Mouse (Mus musculus): ENCODE measurements around the gene Myoc. TPM values are rescaled to one million over a fixed set of nuclear protein-coding genes. Genes with fewer than 3 reads are reported as not detected.
"Not testable (repeated sequence)": the region's sequence is repeated elsewhere in the genome, so short reads cannot be mapped to it uniquely, and the experiment has no call there.

Myoc gene
- total RNA-seq (2021): 1 to 10 TPM in 1 of 2 experiments, under 1 TPM in 1; 0.71 to 1.3 TPM
- long read RNA-seq, experiment 1, partial matches to known transcripts: 0 of 2 reads
- long read RNA-seq, experiment 1, other reads (novel, unspliced or antisense): 0 of 2 reads
- long read RNA-seq, experiment 2, partial matches to known transcripts: 0 of 2 reads
- long read RNA-seq, experiment 2, other reads (novel, unspliced or antisense): 0 of 2 reads

- DNase-seq: peak; percentile 22 to 33
- intact Hi-C loops (cut with DNase I): no loop called here
Observed at GRCm38 (mm10) chr1:162639051-162639750, at the start of gene Myoc. Myoc (plus strand) TSS chr1:162639155.

- DNase-seq: no peak
- intact Hi-C loops (cut with DNase I): no loop called here
Observed at GRCm38 (mm10) chr1:162589443-162589842, 49.5 kb upstream of the Myoc start.

DNA sequence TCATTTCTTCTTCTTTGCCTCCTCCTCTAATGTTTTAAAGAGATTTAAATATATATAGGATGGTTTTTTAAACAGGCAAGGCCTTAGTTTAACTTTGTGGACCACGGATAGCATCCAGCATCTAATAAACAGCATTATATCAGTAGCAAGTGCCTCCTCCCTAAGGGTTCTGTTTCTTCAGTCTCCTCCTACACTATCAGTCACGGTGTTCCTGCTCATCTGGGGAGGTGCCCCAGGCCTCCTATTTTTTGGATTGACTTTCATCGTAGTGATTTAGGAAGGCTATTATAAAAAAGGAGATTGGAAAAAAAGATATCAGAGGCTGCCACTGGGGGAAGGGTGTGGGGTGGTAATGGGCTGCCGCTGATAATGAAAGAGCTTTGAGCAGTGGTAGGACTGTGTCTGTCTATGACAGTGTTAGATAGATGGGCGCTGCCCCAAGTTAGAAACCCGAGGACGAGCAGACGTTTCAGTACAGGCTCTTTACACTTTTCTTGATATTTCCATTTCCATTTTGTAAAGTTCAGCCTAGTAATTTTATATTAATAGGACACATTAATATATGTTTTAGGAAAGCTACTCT is 48.4 kb upstream of the Myoc start:
- intact Hi-C loops (cut with DNase I): no loop called here

GRCm38 (mm10) chr1:162597379-162598102 is 41.4 kb upstream of the Myoc start:
- no peak for DNase-seq
- intact Hi-C loops (cut with DNase I): no loop called here

More for the DNA sequence above, 48.4 kb upstream of the Myoc start:
- no peak for DNase-seq

DNA sequence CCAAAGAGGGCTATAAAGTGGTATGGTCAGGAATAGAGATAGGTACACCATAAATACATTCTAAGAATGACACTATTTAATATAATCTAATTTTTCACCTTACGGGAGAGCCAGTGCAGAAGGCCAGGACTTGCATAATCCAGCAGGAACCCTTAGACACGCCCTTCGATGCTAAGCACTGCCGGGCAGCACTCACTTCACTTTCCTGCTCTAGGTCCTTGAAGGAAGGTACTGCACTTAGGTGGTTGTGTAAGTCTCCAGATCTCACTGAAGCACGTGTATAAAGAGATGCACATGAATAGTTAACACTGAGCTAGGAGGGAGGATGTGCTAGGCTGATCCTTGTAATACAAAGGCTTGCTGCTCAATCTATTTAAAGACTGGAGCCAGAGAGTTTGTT is 39.3 kb upstream of the Myoc start:
- intact Hi-C loops (cut with DNase I): no loop called here
- DNase-seq: no peak

DNA sequence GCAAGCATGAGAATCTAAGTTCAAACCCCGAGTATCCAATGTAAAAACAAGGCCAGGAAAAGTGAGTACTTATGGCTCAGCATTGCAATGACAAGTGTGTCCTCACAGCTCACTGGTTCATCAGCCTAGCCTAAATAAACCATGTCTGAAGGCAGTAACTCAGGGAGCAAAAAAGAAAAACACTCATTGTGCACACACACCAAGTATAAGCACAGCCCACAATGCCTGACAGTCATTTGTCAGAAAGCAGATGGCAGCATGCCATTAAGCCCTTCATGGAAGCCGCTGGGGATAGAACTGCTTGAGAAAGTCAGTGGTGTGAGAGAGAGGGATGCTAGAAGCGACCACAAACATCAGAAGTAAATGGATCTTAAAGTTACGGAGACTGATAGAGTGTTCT is 37.7 kb upstream of the Myoc start:
- no peak for DNase-seq
- intact Hi-C loops (cut with DNase I): no loop called here

DNA sequence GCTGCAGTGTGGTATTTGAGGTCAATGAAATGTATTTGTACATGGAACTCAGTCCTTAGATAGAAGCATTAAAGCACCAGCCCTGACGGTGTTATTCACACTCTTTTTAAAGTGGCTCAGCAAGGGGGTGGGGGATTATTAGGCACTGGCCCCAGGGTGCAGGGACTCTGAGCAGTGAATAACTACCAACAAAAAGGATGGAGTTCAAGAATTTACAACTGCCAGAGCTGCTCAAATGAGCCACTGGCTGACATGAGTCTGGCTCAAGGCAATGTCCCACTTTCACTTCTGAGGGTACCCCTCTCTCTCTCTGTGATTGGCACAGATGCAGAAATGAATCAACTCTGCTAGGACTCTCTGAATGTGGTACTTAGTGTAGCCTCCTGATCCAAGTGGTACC is 30.8 kb upstream of the Myoc start:
- intact Hi-C loops (cut with DNase I): no loop called here
- DNase-seq: no peak

DNA sequence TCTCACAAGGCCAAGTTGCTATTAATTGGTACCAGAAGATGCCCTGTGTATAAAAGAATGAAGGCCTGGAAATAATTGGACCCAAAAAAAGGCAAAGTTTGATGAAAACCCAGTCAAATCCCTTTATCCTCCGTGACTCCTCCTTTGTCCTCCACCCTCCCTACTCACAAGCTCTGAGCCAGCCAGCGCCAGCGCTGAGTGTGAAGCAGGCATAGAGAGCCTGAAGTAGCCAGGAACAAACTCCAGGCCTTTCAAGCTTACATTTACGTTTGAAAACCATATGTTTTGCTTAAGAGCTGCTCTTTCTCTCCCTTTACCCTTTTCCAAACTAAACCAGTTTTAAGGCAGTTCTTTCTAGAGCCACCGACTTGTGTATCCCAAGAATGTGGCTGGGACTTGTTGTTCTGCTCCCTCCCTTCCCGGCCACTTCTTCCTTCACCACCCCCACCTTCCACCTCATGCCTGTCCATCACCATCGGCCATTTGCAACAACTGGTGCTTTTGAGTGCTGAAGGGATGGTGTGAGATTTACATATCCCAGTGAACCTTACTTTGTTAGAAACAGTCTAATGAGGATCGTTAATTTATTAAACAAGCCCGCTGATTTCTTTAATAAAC is 29.2 kb upstream of the Myoc start:
- intact Hi-C loops (cut with DNase I): no loop called here
- DNase-seq: no peak

DNA sequence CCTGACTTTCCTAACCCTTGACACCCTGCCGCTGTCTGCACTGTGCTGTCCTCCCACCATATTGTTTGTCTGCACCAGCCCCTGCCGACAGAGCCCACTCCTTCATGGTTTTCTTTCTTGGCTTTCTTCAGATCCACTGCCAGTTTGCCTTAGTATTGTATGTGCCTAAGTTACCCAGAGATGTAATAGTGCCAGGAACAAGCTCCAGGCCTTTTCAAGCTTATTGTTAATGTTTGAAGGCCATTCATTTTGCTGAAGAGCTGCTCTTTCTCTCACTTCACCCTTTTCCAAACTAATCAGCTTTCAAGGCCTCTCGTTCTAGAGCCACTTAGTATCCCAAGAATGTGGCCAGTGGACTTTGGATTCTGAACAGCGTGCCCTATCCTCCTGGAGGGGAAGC is 27.8 kb upstream of the Myoc start:
- intact Hi-C loops (cut with DNase I): no loop called here
- no peak for DNase-seq

DNA sequence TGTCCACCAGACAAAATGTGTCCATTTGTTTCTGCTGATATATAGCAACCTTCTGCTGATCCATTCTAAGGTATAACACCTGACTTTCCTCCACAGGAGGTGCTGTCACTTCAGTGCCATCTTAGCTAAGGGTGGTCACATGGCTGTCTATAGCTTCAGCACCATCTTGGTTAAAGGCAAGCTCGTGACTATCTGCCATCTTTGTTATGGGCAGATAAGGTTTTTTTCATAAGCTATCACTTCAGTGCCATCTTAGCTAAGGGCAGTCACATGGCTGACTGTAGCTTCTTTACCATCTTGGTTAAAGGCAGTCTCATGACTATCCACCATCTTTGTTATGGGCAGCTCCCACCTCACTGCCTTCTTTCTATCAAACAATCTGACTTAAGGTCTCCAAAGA is 23.4 kb upstream of the Myoc start:
- intact Hi-C loops (cut with DNase I): no loop called here
- no peak for DNase-seq

- intact Hi-C loops (cut with DNase I): no loop called here
- DNase-seq: no peak
Observed at GRCm38 (mm10) chr1:162620487-162620886, 18.5 kb upstream of the Myoc start.

DNA sequence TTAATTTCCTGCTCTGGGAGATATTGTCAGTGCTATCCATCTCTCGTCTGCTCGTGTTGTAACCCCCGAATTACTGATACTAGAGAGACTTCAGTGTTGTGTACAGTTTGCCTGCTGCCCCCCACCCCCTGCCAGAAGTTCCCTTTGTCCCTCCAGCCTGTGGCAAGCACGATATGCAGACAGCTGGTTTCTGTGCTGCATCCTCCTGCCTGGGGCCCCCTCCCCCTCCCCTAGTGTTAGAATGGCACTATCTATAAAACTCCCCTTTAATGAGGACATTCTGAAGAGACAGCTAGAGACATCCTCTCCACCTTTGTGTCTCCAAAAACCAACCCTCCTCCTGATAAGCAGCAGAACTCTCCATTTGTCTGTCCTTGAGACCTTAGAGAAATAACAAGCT is 15.1 kb upstream of the Myoc start:
- intact Hi-C loops (cut with DNase I): no loop called here

GRCm38 (mm10) chr1:162625229-162625628 is 13.7 kb upstream of the Myoc start:
- no peak for DNase-seq
- intact Hi-C loops (cut with DNase I): no loop called here

More for the DNA sequence above, 15.1 kb upstream of the Myoc start:
- DNase-seq: no peak

GRCm38 (mm10) chr1:162627821-162628220 is 11.1 kb upstream of the Myoc start:
- DNase-seq; intact Hi-C loops (cut with DNase I): not testable (repeated sequence)

- intact Hi-C loops (cut with DNase I); DNase-seq: not testable (repeated sequence)
Observed at GRCm38 (mm10) chr1:162628326-162628725, 10.6 kb upstream of the Myoc start.

- intact Hi-C loops (cut with DNase I): not testable (repeated sequence)
- DNase-seq: peak; percentile 29 to 40
Observed at GRCm38 (mm10) chr1:162635291-162635931, 3.5 kb upstream of the Myoc start.

- intact Hi-C loops (cut with DNase I): no loop called here
- DNase-seq: no peak
Observed at GRCm38 (mm10) chr1:162636516-162636915, 2.4 kb upstream of the Myoc start.

DNA sequence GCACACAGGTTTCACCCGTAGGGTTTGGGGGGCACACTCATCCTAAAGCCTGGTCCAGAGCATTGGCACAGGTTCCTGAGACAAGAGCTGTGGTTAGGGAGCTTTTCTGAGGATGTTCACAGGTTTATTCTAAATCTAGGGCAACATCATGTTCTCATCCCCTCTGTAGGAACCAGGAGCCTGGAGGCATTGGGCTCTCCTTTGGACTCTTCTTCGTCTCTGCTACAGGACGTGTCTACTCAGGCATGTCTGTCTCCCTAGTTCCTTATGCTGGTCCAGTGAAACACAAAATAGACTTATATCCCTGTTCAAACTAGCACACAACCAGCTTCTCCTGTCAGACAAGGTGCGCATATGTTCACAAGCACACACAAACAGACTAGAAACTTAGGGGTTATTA is 420 bp upstream of the Myoc start:
- no peak for DNase-seq
- intact Hi-C loops (cut with DNase I): no loop called here

- intact Hi-C loops (cut with DNase I): no loop called here
- no peak for DNase-seq
Observed at GRCm38 (mm10) chr1:162639861-162640260, 906 bp downstream of the Myoc start.

DNA sequence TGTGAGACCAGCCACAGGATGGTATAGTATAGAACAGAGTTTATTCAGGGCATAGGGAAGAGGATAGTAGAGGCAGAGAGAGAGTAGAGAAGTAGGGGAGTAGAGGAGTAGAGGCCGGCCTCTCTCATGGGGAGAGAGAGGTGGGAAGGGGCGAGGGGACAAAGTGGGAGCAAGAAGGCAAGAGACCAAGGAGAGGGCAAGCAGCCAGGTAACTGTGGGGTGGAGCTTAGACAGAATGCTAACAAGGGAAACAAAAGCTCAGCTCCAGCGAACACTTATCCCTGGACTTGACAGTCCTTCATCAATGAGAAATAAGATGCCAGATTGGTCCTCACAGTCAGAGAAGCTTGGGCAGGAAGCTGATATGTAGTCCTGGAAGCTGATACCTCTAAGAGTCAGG is 3.6 kb downstream of the Myoc start:
- DNase-seq: no peak
- intact Hi-C loops (cut with DNase I): no loop called here
